Mouse (Mus musculus) embryonic fibroblast, embryonic 13.5 days (primary cell): ENCODE data around the gene Sox15.

ENCODE experiments used
- CTCF ChIP-seq: IDR thresholded peaks from 2 replicates; pipeline ENCODE4 v1.5.1; 2011; ENCODE audit warnings: mild to moderate bottlenecking, control low read depth, low read length, moderate library complexity, borderline replicate concordance; ENCODE audit not compliant: insufficient read depth
- POLR2A ChIP-seq: IDR thresholded peaks from 2 replicates; pipeline ENCODE4 v1.6.1; 2011; ENCODE audit warnings: low read depth, mild to moderate bottlenecking, control low read depth, low read length, moderate library complexity

- TF ChIP-seq POLR2A (no peak), CTCF (no peak)
Observed at GRCm38 (mm10) chr11:69699595-69699994, 44.5 kb downstream of the Sox15 start.
